Mouse (Mus musculus): ENCODE data around the gene Tmem132d. TPM values are rescaled to one million over a fixed set of nuclear protein-coding genes. Genes with fewer than 3 reads are reported as not detected.

Tmem132d gene
- polyA plus RNA-seq, 1 experiment from 2014 or later, result not detected

- H3K27ac ChIP-seq (ENCODE audit: low read length), result no peak overlapping the region
- H3K4me1 ChIP-seq (ENCODE audit: control insufficient read depth, low read depth, low read length), result no peaks in the 10 kb centered on the region
- H3K4me3 ChIP-seq (ENCODE audit: low read depth, low read length), result no peak overlapping the region
- H3K9me3 ChIP-seq (replicated peaks; ENCODE audit: control insufficient read depth, low read length), result peaks cover 2% of the 10 kb centered on the region; the same call in 1 of the 2 replicates
- H3K4me2 ChIP-seq (ENCODE audit: low read depth, low read length), result no peak overlapping the region
- H3K27me3 ChIP-seq (ENCODE audit: control insufficient read depth, insufficient read depth, low read depth, low read length), result no peaks in the 10 kb centered on the region
- WGBS (ENCODE audit: insufficient replicate concordance), result 62% methylated on average over 7 of the region's 7 CpGs
- no peak overlapping the region for H3K9ac ChIP-seq (ENCODE audit: low read depth, low read length)
- H3K36me3 ChIP-seq (ENCODE audit: control insufficient read depth, insufficient read depth), result no peaks in the 10 kb centered on the region
- no peak for ATAC-seq (ENCODE audit: low read depth)
These were observed 96.0 kb downstream of the Tmem132d start for GRCm38 (mm10) chr5:128336841-128337240.

GRCm38 (mm10) chr5:128332766-128333165 is 100.1 kb downstream of the Tmem132d start:
- Histone ChIP-seq H3K4me2 (ENCODE audit: low read depth, low read length) (no peak overlapping the region), H3K9me3 (replicated peaks; ENCODE audit: control insufficient read depth, low read length) (peaks cover 2% of the 10 kb centered on the region; the same call in 1 of the 2 replicates), H3K9ac (ENCODE audit: low read depth, low read length) (no peak overlapping the region), H3K27me3 (ENCODE audit: control insufficient read depth, insufficient read depth, low read depth, low read length) (no peaks in the 10 kb centered on the region), H3K4me3 (ENCODE audit: low read depth, low read length) (no peak overlapping the region), H3K36me3 (ENCODE audit: control insufficient read depth, insufficient read depth) (no peaks in the 10 kb centered on the region), H3K4me1 (ENCODE audit: control insufficient read depth, low read depth, low read length) (no peaks in the 10 kb centered on the region), H3K27ac (ENCODE audit: low read length) (no peak overlapping the region)
- WGBS (ENCODE audit: insufficient replicate concordance), result 69% methylated on average over 7 of the region's 7 CpGs
- no peak for ATAC-seq (ENCODE audit: low read depth)

DNA sequence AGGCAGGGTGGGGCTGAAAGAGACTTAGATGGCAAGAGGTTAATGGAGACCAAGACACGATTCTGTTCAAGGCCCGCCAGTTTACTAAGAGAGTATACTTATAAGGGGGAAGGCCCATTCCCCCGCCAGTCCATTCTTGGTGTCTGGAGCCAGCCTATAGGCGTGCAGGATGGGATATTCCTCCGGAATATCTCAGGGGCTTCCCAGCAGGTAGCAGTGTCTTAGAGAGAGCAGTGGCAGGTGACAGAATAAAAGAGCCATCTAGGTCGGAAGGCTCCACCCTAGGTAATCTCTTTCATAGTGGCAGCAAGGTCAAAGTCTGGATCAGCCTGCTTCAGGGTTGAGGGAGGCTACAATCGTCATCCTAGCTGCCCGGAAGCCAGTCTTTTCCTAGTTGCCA is 102.5 kb downstream of the Tmem132d start:
- 56% methylated on average over 8 of the region's 8 CpGs for WGBS (ENCODE audit: insufficient replicate concordance)
- no peaks in the 10 kb centered on the region for H3K4me1 ChIP-seq (ENCODE audit: control insufficient read depth, low read depth, low read length)
- no peak overlapping the region for H3K9ac ChIP-seq (ENCODE audit: low read depth, low read length)
- no peak for ATAC-seq (ENCODE audit: low read depth)
- H3K4me2 ChIP-seq (ENCODE audit: low read depth, low read length), result no peak overlapping the region
- H3K27ac ChIP-seq (ENCODE audit: low read length), result no peak overlapping the region
- H3K9me3 ChIP-seq (replicated peaks; ENCODE audit: control insufficient read depth, low read length), result peaks cover 2% of the 10 kb centered on the region; the same call in 1 of the 2 replicates
- H3K4me3 ChIP-seq (ENCODE audit: low read depth, low read length), result no peak overlapping the region
- H3K27me3 ChIP-seq (ENCODE audit: control insufficient read depth, insufficient read depth, low read depth, low read length), result no peaks in the 10 kb centered on the region
- H3K36me3 ChIP-seq (ENCODE audit: control insufficient read depth, insufficient read depth), result no peaks in the 10 kb centered on the region

DNA sequence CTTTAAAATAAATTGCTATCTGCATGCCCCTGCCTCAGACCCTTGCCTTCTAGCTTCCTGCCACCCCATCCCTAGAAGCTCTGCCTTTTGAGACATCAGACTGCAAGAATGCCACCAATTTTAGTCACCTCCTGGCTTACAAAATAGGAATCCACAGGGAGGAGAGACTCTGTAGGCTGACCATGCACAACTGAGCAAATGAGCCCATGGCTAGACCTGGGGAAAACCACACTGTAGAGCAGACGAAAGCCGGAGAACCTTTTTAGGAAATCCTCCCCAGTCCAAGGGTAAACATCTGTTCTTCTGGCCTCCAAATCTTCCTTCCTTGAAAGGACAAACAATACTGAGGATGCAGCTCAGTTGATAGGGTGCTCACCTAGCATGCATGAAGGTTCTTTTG is 130.5 kb downstream of the Tmem132d start:
- 56% methylated on average over 2 of the region's 2 CpGs for WGBS (ENCODE audit: insufficient replicate concordance)
- Histone ChIP-seq H3K9me3 (replicated peaks; ENCODE audit: control insufficient read depth, low read length) (peaks cover 2% of the 10 kb centered on the region; the same call in 1 of the 2 replicates), H3K9ac (ENCODE audit: low read depth, low read length) (no peak overlapping the region), H3K36me3 (ENCODE audit: control insufficient read depth, insufficient read depth) (no peaks in the 10 kb centered on the region), H3K4me3 (ENCODE audit: low read depth, low read length) (no peak overlapping the region), H3K27me3 (ENCODE audit: control insufficient read depth, insufficient read depth, low read depth, low read length) (no peaks in the 10 kb centered on the region), H3K4me1 (ENCODE audit: control insufficient read depth, low read depth, low read length) (no peaks in the 10 kb centered on the region), H3K27ac (ENCODE audit: low read length) (no peak overlapping the region), H3K4me2 (ENCODE audit: low read depth, low read length) (no peak overlapping the region)
- no peak for ATAC-seq (ENCODE audit: low read depth)

DNA sequence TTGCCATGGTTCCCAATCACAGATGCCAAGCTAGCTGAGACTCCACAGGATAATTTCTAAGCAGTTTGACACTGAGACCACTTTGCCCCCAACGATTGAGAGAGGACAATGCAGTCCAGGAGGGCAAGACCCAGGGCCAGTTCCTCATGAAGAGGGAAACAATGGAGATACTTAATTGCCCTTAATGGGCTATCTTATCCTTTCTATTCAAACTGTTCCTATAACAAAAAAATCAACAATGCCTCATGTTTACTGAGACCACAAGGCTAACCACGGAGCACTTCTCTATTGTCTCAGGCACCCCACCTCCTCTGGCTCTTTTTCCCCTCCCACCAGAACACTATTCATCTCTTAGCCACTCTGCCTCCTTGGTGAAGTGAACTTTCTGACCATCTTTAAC is 141.7 kb downstream of the Tmem132d start:
- ATAC-seq (ENCODE audit: low read depth), result no peak
- H3K4me3 ChIP-seq (ENCODE audit: low read depth, low read length), result no peak overlapping the region
- no peak overlapping the region for H3K9ac ChIP-seq (ENCODE audit: low read depth, low read length)
- H3K36me3 ChIP-seq (ENCODE audit: control insufficient read depth, insufficient read depth), result no peaks in the 10 kb centered on the region
- H3K27ac ChIP-seq (ENCODE audit: low read length), result no peak overlapping the region
- H3K4me1 ChIP-seq (ENCODE audit: control insufficient read depth, low read depth, low read length), result no peaks in the 10 kb centered on the region
- no peaks in the 10 kb centered on the region for H3K27me3 ChIP-seq (ENCODE audit: control insufficient read depth, insufficient read depth, low read depth, low read length)
- peaks cover 5% of the 10 kb centered on the region; the same call in 1 of the 2 replicates for H3K9me3 ChIP-seq (replicated peaks; ENCODE audit: control insufficient read depth, low read length)
- 17% methylated on average over 2 of the region's 2 CpGs for whole genome bisulfite sequencing (ENCODE audit: insufficient replicate concordance)
- H3K4me2 ChIP-seq (ENCODE audit: low read depth, low read length), result no peak overlapping the region

GRCm38 (mm10) chr5:128273255-128273654 is 159.6 kb downstream of the Tmem132d start:
- Histone ChIP-seq H3K4me2 (ENCODE audit: low read depth, low read length) (no peak overlapping the region), H3K27me3 (ENCODE audit: control insufficient read depth, insufficient read depth, low read depth, low read length) (no peaks in the 10 kb centered on the region), H3K4me3 (ENCODE audit: low read depth, low read length) (no peak overlapping the region), H3K9me3 (replicated peaks; ENCODE audit: control insufficient read depth, low read length) (no peaks in the 10 kb centered on the region; the same call in 1 of the 2 replicates), H3K4me1 (ENCODE audit: control insufficient read depth, low read depth, low read length) (no peaks in the 10 kb centered on the region), H3K36me3 (ENCODE audit: control insufficient read depth, insufficient read depth) (no peaks in the 10 kb centered on the region), H3K9ac (ENCODE audit: low read depth, low read length) (no peak overlapping the region), H3K27ac (ENCODE audit: low read length) (no peak overlapping the region)
- no peak for ATAC-seq (ENCODE audit: low read depth)
- 45% methylated on average over 6 of the region's 6 CpGs for WGBS (ENCODE audit: insufficient replicate concordance)

DNA sequence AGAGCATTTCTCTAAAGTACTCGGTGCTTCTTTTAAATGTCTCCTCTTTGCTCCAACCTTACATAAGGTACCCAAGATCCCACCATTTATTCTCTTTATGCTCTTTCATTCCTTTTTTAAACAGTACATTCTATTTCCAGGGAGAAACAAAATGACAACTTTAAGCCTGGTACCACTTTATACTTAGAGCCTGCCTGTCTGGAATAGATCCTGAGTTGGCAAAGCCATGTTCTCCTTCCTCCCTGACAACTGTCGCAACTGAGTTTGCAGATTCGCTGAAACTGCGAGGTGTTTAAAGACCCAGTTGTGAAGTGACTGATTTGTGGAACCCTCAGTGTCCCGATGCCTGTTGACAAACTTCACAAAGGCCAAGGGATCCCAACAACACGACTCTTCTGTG is 165.5 kb downstream of the Tmem132d start:
- H3K27ac ChIP-seq (ENCODE audit: low read length), result no peak overlapping the region
- no peak overlapping the region for H3K9ac ChIP-seq (ENCODE audit: low read depth, low read length)
- WGBS (ENCODE audit: insufficient replicate concordance), result 66% methylated on average over 6 of the region's 6 CpGs
- no peaks in the 10 kb centered on the region for H3K27me3 ChIP-seq (ENCODE audit: control insufficient read depth, insufficient read depth, low read depth, low read length)
- no peak overlapping the region for H3K4me2 ChIP-seq (ENCODE audit: low read depth, low read length)
- H3K36me3 ChIP-seq (ENCODE audit: control insufficient read depth, insufficient read depth), result no peaks in the 10 kb centered on the region
- H3K4me1 ChIP-seq (ENCODE audit: control insufficient read depth, low read depth, low read length), result no peaks in the 10 kb centered on the region
- H3K9me3 ChIP-seq (replicated peaks; ENCODE audit: control insufficient read depth, low read length), result no peaks in the 10 kb centered on the region; the same call in none of the 2 replicates
- H3K4me3 ChIP-seq (ENCODE audit: low read depth, low read length), result no peak overlapping the region
- no peak for ATAC-seq (ENCODE audit: low read depth)

GRCm38 (mm10) chr5:128244219-128244618 is 188.7 kb downstream of the Tmem132d start:
- Histone ChIP-seq H3K36me3 (ENCODE audit: control insufficient read depth, insufficient read depth) (no peaks in the 10 kb centered on the region), H3K27me3 (ENCODE audit: control insufficient read depth, insufficient read depth, low read depth, low read length) (no peaks in the 10 kb centered on the region), H3K4me3 (ENCODE audit: low read depth, low read length) (no peak overlapping the region), H3K27ac (ENCODE audit: low read length) (no peak overlapping the region), H3K4me1 (ENCODE audit: control insufficient read depth, low read depth, low read length) (no peaks in the 10 kb centered on the region), H3K4me2 (ENCODE audit: low read depth, low read length) (no peak overlapping the region), H3K9ac (ENCODE audit: low read depth, low read length) (no peak overlapping the region), H3K9me3 (replicated peaks; ENCODE audit: control insufficient read depth, low read length) (no peaks in the 10 kb centered on the region; the same call in 1 of the 2 replicates)
- ATAC-seq (ENCODE audit: low read depth), result no peak
- 62% methylated on average over 4 of the region's 4 CpGs for WGBS (ENCODE audit: insufficient replicate concordance)

DNA sequence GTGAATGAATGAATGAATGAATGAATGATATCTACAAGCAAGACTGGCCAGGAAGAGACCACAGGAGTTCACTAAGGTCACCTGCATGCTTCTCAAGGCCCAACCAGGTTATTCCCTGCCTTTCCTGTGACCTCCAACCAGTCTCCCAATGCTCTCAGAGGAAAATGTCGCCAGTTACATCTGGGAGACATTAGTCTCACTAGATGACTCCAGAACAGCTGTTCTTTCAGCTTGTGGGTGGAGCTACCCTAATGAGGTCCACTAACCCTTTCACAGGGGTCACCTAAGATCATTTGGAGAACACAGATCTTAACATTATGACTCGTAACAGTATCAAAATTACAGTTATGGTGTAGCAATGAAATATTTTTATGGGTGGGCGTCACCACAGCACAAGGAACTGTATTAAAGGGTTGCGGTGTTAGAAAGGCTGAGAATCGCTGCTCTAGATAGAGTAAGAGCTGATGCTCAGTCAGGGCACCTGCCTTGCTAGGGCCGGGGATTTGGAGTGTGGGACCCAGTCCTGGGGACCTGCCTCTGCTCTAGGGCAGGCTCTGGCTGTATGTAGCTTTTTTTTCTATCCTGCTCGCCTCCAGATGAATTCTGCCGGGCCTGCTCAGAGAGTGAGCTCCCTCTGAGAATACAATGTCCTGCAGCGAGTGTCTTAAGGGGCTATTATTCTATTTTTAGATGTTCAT is 196.1 kb downstream of the Tmem132d start:
- no peak overlapping the region for H3K27ac ChIP-seq (ENCODE audit: low read length)

More for the DNA sequence above, 196.1 kb downstream of the Tmem132d start:
- H3K4me3 ChIP-seq (ENCODE audit: low read depth, low read length), result no peak overlapping the region
- 44% methylated on average over 9 of the region's 9 CpGs for WGBS (ENCODE audit: insufficient replicate concordance)
- no peaks in the 10 kb centered on the region; the same call in 1 of the 2 replicates for H3K9me3 ChIP-seq (replicated peaks; ENCODE audit: control insufficient read depth, low read length)
- ATAC-seq (ENCODE audit: low read depth), result no peak
- H3K4me1 ChIP-seq (ENCODE audit: control insufficient read depth, low read depth, low read length), result no peaks in the 10 kb centered on the region
- no peak overlapping the region for H3K9ac ChIP-seq (ENCODE audit: low read depth, low read length)
- H3K36me3 ChIP-seq (ENCODE audit: control insufficient read depth, insufficient read depth), result no peaks in the 10 kb centered on the region
- no peak overlapping the region for H3K4me2 ChIP-seq (ENCODE audit: low read depth, low read length)
- no peaks in the 10 kb centered on the region for H3K27me3 ChIP-seq (ENCODE audit: control insufficient read depth, insufficient read depth, low read depth, low read length)

All from liver, embryonic 16.5 days (tissue).